Mouse (Mus musculus): ENCODE measurements around the gene Cyyr1.

DNA sequence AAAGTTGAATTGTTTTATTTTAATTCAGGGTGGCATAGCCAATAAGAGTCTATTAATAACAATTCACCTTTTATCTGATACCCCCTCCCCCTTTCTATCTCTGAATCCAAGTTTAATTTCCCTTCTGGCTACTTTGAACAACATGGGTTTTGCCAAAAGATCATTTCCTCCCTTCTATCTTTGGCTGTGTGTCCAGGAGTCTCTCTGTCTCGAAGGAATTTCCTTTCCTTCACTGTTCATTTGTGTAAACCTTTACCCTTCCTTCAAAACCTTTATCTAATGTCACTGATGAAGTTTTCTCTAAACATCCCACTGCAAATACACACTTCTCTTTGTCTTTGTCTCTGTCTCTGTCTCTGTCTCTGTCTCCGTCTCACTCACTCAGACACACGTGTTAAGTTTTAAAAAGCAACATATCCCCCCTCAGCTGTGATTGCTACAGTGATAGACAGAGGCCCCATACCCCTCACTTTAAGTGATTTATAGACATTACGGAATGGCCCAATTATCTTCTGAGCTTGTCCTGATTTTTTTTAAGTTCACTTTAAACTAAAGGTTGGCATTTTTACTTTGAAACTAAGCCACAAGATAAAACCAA, 11.4 kb downstream of the Cyyr1 start:
- no peak for TF ChIP-seq CTCF (IDR thresholded peaks at IDR 0.05; ENCODE audit: extremely low read depth, insufficient read depth, low read length)
- TF ChIP-seq POLR2A (IDR thresholded peaks at IDR 0.05; ENCODE audit: extremely low read depth, insufficient read depth, low read length) = no peak
